Mouse (Mus musculus) CH12.LX (cell line): ENCODE data around the gene 2310022B05Rik.

Experiments
- CTCF ChIP-seq, 2 experiments: IDR thresholded peaks in 1 of 2; conservative IDR thresholded peaks in 1 of 2; 2 replicates each; pipeline ENCODE4 v1.5.1; 2011 to 2012; ENCODE audit warnings: low read depth in 2 of 2, low read length in 2 of 2, improper control_type of control experiment in 1 of 2, inconsistent platforms in 1 of 2, mild to moderate bottlenecking in 1 of 2, moderate library complexity in 1 of 2
- EP300 ChIP-seq: IDR thresholded peaks from 2 replicates; pipeline ENCODE4 v1.6.1; 2011; ENCODE audit warnings: low read length, improper control_type of control experiment
- ETS1 ChIP-seq: conservative IDR thresholded peaks from 2 replicates; pipeline ENCODE4 v1.6.1; 2012; ENCODE audit warnings: low read depth, mild to moderate bottlenecking, inconsistent platforms, low read length, improper control_type of control experiment, moderate library complexity
- GABPA ChIP-seq: IDR thresholded peaks from 2 replicates; pipeline ENCODE4 v1.6.1; 2012; ENCODE audit warnings: low read depth, low read length, improper control_type of control experiment, inconsistent platforms; ENCODE audit not compliant: insufficient replicate concordance
- IRF4 ChIP-seq: IDR thresholded peaks from 2 replicates; pipeline ENCODE4 v1.6.1; 2014; ENCODE audit warnings: low read depth, mild to moderate bottlenecking, inconsistent platforms, low read length, improper control_type of control experiment
- MAX ChIP-seq: IDR thresholded peaks from 2 replicates; pipeline ENCODE4 v1.6.1; 2011; ENCODE audit warnings: low read length, improper control_type of control experiment
- NELFE ChIP-seq: IDR thresholded peaks from 2 replicates; pipeline ENCODE4 v1.6.1; 2011; ENCODE audit warnings: low read depth, low read length, improper control_type of control experiment
- NRF1 ChIP-seq: IDR thresholded peaks from 2 replicates; pipeline ENCODE4 v1.6.1; 2014; ENCODE audit warnings: low read depth, mild to moderate bottlenecking, inconsistent platforms, low read length, improper control_type of control experiment, moderate library complexity
- POLR2A ChIP-seq: IDR thresholded peaks from 2 replicates; pipeline ENCODE4 v1.6.1; 2011; ENCODE audit warnings: low read depth, mild to moderate bottlenecking, improper control_type of control experiment, low read length
- SIN3A ChIP-seq: IDR thresholded peaks from 2 replicates; pipeline ENCODE4 v1.6.1; 2012; ENCODE audit warnings: low read length, improper control_type of control experiment, inconsistent platforms

- TF ChIP-seq MAX, result no peak
- no peak for TF ChIP-seq POLR2A
- no peak for TF ChIP-seq CTCF (conservative IDR thresholded peaks at IDR 0.05 in 1 of 2, IDR thresholded peaks at IDR 0.05 in 1 of 2; ENCODE audit: low read depth in 2 of 2, low read length in 2 of 2)
- no peak for TF ChIP-seq NRF1
- TF ChIP-seq EP300, result no peak
- TF ChIP-seq NELFE, result no peak
- no peak for TF ChIP-seq IRF4
- no peak for TF ChIP-seq ETS1
- no peak for TF ChIP-seq SIN3A
- no peak for TF ChIP-seq GABPA
These were observed 1.2 kb upstream of the 2310022B05Rik start for GRCm38 (mm10) chr8:124664414-124664813.
